Mouse (Mus musculus): ENCODE measurements around the gene Hip1r.

Gene Hip1r

DNA sequence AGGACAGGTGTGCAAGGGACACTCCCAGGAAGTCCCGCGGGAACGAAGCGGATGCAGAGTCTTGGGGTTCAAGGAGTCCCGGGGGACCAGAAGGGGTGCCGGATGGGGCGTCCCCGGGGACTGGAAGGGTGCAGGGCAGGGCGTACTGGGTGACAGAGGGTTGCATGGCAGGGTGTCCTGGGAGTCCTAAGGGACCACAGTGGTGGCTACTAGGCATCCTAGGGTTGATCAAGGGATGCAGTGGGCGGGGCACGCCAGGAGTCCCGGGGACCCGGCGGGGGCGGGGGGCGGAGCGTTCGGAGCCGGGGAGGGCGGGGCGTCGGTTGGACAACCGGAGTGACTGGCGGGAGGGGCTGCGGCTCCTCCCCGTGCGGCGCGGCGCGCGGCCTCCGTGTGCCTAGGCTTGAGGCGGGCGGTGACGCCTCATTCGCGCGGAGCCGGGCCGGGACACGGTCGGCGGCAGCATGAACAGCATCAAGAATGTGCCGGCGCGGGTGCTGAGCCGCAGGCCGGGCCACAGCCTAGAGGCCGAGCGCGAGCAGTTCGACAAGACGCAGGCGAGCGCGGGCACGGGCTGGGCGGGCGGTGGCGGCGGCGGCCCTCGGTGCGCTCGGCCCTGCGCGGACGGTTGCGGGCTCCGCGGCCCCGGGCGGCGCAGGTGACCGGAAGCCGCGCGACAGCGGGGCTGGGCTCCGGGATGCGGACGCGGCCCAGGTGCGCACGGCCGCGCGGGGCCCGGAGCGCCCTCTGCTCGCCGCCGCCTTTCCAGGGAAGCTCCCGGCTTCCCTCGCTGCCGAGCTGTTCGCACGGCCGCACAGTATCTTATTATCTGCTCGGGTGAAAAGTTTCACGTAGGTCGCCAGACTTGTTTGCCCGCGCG lies at the start of gene Hip1r:
Gene Hip1r (plus strand): TSS at position 330 of the 880 bp plus-strand sequence.
- DNase-seq (ENCODE audit: low spot score): peak; percentile 79

DNA sequence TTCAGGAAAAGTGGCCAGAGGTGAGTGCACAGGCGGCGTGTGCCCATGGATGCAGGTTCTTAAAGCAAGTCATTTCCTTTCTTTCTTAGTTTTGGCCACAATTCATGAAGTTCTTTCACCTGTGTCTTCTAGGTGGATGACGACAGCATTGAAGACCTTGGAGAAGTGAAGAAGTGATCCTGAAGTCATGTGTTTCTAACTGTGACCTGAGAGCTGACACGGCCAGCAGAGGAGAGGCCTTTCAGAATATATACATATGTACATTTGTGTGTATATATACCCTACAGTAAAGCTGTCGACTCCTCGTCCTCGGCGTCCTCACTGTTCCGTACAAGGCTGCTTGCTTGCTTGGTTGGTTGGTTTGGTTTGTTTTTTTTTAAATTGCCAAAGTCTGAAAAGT lies 46.3 kb upstream of the Hip1r start, which contains the start of gene Gm43518:
Gene Gm43518 (plus strand): TSS at position 301 of the 400 bp plus-strand sequence.
- no peak for DNase-seq (ENCODE audit: low spot score)

DNA sequence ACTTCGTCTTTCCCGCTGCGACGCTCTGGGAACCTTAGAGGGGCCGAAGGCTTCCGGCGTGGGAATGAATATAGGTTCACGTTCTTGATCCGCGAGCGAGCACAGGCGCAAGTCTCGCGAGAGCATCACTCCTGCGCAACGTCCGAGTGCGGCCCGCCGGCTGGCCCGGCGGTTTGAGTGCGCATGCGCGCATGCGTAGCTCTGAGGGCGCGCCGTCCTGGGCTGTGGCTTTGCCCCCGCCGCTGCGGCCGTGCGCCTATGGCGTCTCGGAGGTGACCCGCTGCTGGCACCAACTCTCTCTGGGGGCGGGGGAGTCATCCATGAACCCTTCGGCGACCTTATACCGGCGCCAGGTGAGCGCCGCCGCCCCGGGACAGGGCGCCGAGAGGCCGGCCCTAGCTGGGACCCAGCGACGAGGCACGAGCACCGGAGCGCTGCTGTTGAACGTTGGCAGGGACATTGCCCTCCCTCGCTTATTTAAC lies 42.9 kb upstream of the Hip1r start, which contains the start of gene Ccdc62:
Gene Ccdc62 (plus strand): TSS at position 172 of the 482 bp plus-strand sequence.
- DNase-seq (ENCODE audit: low spot score): peak; percentile 95

- DNase-seq (ENCODE audit: low spot score): no peak
Observed at GRCm38 (mm10) chr5:123931131-123931530, 42.3 kb upstream of the Hip1r start.

GRCm38 (mm10) chr5:123932927-123933326 lies 40.5 kb upstream of the Hip1r start:
- no peak for DNase-seq (ENCODE audit: low spot score)

DNA sequence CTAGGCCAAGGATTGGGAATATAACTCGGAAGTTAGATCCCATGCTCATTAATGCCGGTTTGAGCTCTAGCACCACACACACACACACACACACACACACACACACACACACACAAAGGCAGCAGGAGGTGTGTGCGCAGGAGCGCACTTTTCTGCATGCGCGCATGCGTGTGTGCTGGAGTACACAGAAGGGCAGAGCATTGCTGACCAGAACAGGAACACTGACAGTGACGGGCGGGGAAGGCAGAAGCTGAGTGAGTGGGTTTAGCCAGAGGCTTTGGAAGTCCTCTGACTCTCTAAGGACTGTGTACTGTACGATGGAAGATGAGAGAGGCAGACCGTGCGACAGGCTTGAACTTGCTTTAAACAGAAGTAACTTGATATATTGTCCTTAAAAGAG lies 39.9 kb upstream of the Hip1r start:
- no peak for DNase-seq (ENCODE audit: low spot score)

- DNase-seq (ENCODE audit: low spot score): no peak
Observed at GRCm38 (mm10) chr5:123933957-123934591, 39.4 kb upstream of the Hip1r start.

DNA sequence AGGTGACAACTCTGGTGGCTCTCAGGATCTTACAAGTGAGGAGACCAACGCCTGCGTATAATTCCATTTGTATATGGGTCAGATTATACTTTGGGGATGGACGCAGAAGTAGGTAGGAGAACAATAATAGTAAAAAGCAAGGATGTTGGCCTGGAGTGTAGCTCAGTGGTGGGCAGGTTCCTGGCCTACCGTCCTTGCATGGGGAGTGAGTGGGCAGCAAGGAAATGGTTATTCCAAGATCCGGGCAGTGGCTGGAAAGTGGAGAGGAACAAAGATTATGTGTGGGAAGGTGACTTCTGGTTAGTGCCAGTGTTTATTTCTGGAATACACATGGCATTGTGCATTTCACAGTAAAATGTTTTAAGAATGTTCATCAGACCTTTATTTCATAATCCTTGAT lies 37.5 kb upstream of the Hip1r start:
- no peak for DNase-seq (ENCODE audit: low spot score)

- DNase-seq (ENCODE audit: low spot score): no peak
Observed at GRCm38 (mm10) chr5:123938479-123938878, 34.9 kb upstream of the Hip1r start.

- DNase-seq (ENCODE audit: low spot score): no peak
Observed at GRCm38 (mm10) chr5:123946546-123946945, 26.9 kb upstream of the Hip1r start.

- DNase-seq (ENCODE audit: low spot score): peak; percentile 2
Observed at GRCm38 (mm10) chr5:123947041-123947761, 26.2 kb upstream of the Hip1r start.

DNA sequence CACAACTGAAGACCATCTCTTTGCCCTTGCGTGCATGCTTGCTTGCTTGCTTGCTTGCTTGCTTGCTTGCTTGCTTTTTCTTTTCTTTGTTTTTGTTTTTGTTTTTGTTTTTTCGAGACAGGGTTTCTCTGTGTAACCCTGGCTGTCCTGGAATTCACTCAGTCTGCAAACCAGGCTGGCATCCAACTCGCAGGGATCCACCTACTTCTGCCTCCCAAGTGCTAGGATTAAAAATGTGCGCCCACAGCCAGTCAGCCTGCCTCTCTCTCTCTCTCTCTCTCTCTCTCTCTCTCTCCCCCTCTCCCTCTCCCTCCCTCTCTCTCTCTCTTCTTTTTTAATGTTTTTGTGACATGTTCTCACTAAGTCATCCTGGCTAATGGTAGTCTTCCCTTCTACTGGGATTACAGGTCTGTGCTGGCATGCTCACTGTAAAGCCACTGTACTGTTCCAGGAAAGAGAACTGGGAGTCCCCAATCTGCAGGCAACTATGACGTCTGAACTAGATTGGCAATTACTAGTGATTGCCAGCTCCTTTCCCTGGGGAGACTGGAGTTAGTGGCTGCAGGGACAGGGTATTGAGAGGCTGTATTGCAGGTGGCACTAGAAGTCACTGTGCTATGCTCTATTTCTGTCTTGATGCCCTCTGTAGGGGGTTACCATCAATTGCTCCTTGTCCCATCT lies 20.9 kb upstream of the Hip1r start:
- DNase-seq (ENCODE audit: low spot score): peak; percentile 2

DNA sequence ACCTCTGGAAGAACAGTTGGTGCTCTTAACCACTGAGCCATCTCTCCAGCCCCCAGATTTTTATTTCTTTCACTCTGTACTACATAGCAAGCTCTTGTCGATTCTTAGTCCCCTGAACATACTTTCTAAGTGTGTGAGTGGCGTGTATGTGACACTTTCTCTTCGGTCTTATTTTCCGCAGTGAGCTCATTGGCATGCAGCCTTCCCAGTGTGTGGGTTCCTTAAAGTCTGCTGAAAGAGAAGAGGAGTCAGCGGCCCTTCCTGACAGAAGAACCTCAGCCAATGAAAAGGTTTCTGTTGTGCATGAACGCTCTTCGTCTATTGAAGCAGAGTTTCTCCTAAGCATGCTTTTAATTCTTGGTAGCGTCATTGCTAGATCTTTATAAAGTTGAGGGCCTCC lies 16.2 kb upstream of the Hip1r start:
- DNase-seq (ENCODE audit: low spot score): no peak

DNA sequence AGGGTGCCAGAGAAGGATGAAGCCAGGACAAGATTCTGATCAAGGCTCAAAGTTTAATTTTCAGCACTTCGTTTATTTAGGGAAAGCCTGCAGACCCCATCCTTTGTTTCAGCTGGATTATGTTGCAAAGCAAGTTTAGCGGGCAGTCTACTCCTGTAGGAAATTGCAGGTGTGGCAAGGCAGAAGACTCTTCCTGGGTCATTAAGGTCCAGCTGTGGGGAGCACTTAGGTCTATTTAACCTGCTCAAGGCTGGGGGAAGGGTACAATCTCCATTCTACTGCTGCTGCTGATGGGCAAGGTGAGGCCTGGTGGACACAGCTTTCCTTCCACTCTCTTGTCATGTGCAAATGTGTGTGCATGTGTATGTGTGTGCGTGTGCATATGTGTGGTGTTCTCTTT lies 14.4 kb upstream of the Hip1r start:
- DNase-seq (ENCODE audit: low spot score): no peak

DNA sequence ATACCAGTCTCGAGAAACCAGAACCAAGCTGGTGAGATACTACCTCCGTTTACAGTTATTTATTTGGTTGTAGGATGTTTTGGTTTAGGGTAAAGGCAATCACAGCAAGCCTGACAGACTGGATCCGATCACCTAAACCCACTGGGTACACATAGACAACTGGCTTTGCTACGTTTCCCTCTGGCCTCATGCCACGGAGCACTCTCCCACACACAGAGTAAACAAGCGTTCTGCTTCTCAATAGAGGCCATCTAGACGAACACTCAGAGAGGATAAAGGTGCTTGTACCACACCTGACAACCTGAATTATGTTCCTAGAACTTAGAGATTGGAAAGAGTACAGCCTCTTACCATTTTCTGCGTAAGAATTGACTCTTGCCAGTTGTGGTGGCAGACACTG lies 13.3 kb upstream of the Hip1r start:
- no peak for DNase-seq (ENCODE audit: low spot score)

GRCm38 (mm10) chr5:123961046-123961445 lies 12.4 kb upstream of the Hip1r start:
- no peak for DNase-seq (ENCODE audit: low spot score)

DNA sequence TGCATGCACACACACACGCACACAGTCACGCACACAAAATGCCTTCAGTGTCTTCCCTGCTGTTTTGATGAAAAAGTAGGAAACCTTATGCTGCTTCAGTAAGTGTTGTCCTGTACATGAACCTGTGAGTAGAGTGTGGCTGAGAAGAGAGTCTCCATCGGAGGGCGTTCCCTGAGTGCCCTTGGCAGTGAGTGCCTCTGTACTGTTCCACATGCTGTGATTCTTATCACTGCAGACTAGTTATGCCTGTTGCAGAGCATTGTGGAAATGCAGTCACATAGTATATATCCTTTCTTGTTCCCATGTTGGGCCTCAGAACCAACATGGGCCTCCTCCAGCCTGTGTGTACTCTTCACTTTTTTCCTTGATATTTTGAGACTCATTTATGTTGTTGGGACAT lies 9.2 kb upstream of the Hip1r start:
- DNase-seq (ENCODE audit: low spot score): no peak

- no peak for DNase-seq (ENCODE audit: low spot score)
Observed at GRCm38 (mm10) chr5:123966759-123967158, 6.7 kb upstream of the Hip1r start.

GRCm38 (mm10) chr5:123968468-123968867 lies 5.0 kb upstream of the Hip1r start:
- DNase-seq (ENCODE audit: low spot score): no peak

GRCm38 (mm10) chr5:123969216-123969615 lies 4.2 kb upstream of the Hip1r start:
- DNase-seq (ENCODE audit: low spot score): no peak

DNA sequence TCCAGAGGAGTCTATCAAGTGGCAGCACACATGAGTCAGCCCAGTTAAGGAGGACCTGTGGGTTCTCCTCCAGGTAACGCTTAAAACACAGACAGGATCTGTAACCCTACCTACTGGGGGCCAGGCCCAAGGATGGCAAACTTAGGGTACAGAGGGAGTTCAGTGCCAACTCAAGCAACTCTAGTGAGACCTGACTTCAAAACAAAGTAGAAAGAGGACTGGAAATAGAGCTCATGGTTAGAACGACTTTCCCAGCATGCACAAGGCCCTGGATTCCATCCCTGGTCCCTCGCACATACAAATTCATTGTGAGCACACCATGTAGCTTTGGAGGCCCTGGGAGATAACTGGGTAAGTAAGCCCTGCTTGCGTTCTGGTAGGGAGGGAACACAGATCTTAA lies 2.9 kb upstream of the Hip1r start:
- DNase-seq (ENCODE audit: low spot score): no peak

- DNase-seq (ENCODE audit: low spot score): no peak
Observed at GRCm38 (mm10) chr5:123972453-123972852, 975 bp upstream of the Hip1r start.

Data from testis, postnatal 14 days (tissue).